18 mouse cellular contexts compared by ENCODE assay signal in the genomic region with DNA sequence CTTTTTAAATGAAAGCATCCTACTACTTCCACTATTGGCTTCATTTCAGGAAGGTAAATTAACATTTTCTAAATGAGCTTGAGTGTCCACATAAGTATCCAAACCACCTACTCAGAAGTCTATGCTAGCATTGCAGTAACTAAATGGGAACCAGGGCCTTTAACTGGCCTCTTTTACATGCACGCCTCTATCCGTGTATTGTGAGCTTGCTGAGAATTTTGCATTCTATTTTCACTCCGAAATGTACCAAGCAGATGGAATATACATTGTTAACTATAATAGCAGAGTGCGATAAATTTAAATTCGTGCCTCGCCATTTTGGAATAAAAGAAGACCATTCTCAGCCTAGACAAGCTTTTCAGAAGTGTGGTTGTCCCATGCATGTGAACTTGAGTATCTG.
"Had no signal": no experiment of that assay in that cellular context is flagged by ENCODE, and none has a peak within 500 bp of the region (broad histone marks: within the 10 kb centered on the region; RNA-seq: fewer than 3 reads in every experiment).

No protein-coding gene starts in this region.

- H3K36me3 ChIP-seq: midbrain, embryonic 15.5 days; neural tube, embryonic 12.5 days; neural tube, embryonic 15.5 days had no signal

- H3K4me3 ChIP-seq: layer of hippocampus, adult 2 months; midbrain, embryonic 12.5 days; midbrain, embryonic 15.5 days; neural tube, embryonic 12.5 days; neural tube, embryonic 15.5 days had no signal

- H3K27ac ChIP-seq: kidney, postnatal 0 days; layer of hippocampus, adult 2 months; liver, embryonic 14.5 days; macrophage; midbrain, embryonic 12.5 days; midbrain, embryonic 15.5 days; neural tube, embryonic 12.5 days; neural tube, embryonic 15.5 days; stomach, postnatal 0 days had no signal

- H3K27me3 ChIP-seq: midbrain, embryonic 12.5 days; midbrain, embryonic 15.5 days; neural tube, embryonic 12.5 days; neural tube, embryonic 15.5 days had no signal

- H3K9ac ChIP-seq: liver, embryonic 14.5 days; liver, postnatal 0 days; lung, embryonic 14.5 days; midbrain, embryonic 12.5 days; midbrain, embryonic 15.5 days; neural tube, embryonic 12.5 days; neural tube, embryonic 15.5 days had no signal

- H3K9me3 ChIP-seq: midbrain, embryonic 12.5 days; midbrain, embryonic 15.5 days; neural tube, embryonic 12.5 days; neural tube, embryonic 15.5 days had no signal

- H3K4me2 ChIP-seq: lung, embryonic 14.5 days; midbrain, embryonic 12.5 days; midbrain, embryonic 15.5 days; neural tube, embryonic 12.5 days; neural tube, embryonic 15.5 days had no signal

- DNase-seq: kidney, postnatal 25 days; layer of hippocampus, adult 9-11 months; liver, postnatal 0 days; lung, embryonic 14.5 days; right cerebral cortex, adult 18-20 months; right cerebral cortex, postnatal 14 days; right cerebral cortex, postnatal 4 days; thymus, postnatal 25 days had no signal

- ATAC-seq: liver, postnatal 0 days; lung, postnatal 0 days; midbrain, embryonic 15.5 days had no signal

- H3K4me1 ChIP-seq: midbrain, embryonic 15.5 days; neural tube, embryonic 12.5 days had no signal
